Mouse (Mus musculus) adrenal gland, adult (tissue): Measurements from ENCODE around the gene Nfs1.

Experiments used
- DNase-seq, 2 experiments: peaks; one replicate each; pipeline ENCODE4 v3.0.0; 2022 to 2023; ENCODE audit warnings: low spot score in 1 of 2; ENCODE audit not compliant: inconsistent age in 2 of 2

Nfs1 gene

DNA sequence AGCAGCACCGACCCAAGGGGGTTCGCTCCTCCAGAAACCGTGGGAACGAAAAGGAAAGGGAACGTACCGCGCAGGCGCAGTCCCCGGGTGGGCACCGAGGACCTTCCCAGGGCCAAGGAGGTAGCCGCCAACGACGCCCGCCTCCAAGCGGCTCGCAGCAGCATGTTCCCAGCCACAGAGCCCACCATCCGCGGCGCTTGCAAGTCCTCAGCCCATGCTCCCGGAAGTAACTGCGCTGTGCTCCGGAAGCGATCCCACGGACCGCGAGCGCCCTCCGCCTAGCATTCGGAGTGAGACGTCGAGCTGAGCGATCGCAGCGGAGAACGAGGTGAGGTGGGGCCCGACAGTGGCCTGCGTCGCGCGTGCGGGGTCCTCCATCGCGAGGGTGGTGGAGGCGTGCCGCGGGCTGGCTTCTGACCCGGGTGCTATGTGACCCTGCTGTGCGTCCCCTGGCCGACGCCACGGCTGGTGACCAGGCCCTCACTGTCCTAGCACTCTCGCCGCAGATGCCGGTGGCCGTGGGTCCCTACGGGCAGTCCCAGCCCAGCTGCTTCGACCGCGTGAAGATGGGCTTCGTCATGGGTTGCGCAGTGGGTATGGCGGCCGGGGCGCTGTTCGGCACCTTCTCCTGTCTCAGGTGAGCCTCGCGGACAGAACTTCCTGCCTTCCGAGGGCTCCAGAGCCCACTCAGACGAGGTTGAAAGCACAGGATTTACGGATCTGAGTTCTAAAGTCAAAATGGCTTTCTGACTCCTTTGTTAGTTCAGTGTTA, at the start of gene Nfs1, which contains the start of gene Romo1:
Gene Nfs1 (minus strand): TSS at position 234 of the 772 bp plus-strand sequence.
Gene Romo1 (plus strand): TSS at position 87 of the 772 bp plus-strand sequence.
- peak; percentile 93 to 97 for DNase-seq

DNA sequence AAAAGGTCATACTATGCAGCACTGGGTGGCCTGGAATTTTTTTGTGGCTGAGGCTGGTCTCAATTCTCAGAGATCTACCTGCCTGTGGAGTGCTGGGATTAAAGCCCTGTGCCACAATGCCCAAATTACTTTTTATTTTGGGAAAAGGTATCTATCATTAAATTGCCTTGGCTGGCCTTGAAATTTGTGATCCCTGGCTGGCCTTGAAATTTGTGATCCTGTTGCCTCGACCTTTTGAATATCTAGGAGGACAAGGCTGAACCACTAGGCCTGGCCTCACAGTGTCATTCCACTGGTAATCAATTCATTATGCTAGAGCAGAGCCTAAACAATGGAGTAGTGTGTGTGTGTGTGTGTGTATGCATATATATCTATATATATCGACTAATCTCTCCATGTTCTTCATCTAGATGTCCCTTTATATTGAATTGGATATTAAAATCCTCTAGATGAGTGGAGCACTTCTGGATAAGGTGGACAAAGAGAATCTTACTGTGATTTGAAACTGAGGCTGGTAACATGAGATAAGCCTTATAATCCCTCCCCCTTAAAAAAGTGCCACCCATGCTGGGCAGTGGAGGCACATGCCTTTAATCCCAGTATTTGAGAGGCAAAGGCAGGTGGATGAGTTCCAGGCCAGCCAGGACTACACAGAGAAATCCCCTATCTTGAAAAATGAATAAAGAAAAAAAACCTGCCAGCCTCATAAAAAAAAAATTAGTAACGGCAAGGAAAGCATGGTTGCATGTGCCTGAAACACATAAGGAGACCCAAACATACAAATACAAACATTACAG, 49.3 kb upstream of the Nfs1 start:
- DNase-seq, result peak; percentile 46 to 74

DNA sequence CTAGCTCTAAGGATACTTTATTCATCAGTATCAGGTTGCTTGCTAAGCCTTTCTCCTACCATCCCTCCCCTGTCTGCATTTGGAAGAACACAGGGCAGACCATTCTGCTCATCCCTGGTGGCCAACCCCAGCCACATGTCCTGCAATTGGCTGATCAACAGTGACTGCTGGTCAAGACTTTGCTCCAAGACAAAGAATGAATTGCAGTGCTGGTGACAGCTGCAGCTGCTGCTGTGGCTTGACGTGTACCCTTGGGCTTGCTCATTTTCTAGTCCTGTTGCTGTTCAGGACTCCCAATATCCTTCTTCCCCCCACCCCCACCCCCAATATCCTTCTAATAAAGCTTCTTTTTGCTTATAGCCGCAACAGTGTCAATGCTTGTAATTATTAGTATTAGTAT, 48.1 kb upstream of the Nfs1 start:
- DNase-seq, result no peak

DNA sequence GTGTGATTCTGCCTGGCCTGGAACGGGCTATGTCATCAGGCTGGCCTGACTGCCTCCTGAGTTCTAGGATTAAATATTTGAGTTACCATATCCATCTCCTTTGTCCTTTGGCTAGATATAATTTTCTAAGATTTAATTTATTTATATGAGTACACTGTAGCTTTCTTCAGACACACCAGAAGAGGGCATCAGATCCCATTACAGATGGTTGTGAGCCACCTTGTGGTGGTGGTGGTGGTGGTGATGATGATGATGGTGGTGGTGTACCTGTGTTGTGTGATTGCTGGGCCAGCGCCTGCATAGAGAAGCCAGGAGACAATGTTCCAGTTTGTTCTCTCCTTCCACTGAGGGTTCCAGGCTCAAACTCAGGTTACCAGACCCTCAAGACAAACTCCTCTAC, 47.6 kb upstream of the Nfs1 start:
- no peak for DNase-seq

DNA sequence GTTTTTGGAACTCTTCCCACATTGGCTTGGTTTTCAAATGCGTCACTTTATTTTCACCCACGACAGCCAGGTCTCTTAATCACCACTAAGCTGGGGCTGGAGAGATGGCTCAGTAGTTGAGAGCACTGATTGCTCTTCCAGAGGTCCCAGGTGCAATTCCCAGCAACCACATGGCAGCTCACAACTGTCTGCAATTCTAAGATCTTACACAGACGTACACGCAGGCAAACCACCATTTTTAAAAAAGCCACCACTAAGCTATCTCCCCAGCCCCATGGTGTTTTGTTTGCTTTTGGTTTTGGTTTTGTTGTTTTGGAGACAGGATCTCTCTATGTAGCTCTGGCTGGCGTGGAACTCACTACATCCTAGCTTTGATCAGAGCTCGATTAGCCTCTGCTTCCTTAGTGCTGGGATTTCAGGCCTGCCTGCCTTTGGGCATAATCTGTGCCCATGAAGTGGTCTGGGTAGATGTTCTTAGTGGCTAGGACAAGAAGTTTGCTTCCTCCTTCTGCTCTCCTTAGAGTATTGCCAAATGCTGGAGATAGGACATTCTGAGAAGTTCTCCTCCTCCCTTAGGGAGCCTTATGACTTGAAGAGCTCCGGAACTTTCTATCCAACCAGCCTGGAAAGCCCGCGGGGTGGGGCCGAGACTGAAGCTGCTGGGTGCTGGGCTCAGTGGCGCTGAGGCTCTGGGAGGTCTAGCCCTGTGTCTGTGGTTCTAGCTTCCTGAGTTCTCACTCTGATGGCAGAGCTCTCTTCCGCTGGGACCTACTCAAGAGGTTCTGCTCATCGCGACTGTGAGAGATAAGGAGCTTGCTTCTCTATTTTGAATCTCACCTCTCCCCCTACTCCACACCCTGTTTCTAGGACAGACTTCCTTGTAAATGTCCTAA, 46.3 kb upstream of the Nfs1 start:
- DNase-seq, result peak; percentile 30 to 63

DNA sequence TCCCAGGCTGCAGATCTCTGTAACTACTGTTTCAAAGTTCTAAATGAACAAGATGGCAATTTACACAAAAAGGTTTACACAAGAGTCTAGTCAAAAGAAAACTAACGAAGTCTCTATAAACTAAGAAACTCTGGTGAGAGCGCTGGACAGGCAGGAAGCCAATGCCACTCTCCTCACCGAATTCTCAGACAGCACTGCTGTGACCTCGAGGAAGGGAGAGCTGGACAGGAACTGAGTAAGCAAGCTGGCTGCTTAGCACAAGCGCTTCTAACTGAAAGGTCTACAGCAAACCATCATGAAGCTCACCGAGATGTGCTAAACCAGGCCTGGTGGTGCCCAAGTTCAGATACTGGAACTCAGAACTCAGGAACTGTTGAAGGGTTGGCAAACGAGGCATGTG, 45.3 kb upstream of the Nfs1 start:
- peak; percentile 65 to 85 for DNase-seq

DNA sequence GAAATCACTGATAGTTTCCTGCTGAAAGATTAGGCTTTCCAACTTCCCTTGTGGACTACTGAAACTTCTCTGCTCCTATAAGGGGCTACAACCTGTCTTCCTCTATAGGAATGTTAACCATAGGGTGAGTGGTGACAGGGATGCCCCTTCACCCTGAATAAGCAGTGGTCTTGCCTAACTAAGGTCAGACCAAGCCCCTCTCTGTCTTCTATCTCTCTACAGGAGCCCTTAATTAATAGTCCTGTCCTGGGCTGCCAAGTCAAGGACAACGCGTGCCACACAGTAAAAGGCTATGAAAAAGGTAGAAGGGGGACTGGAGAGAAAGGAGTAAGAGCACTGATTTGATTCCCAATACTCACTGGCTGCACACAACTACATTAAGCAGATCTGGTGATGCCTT, 37.6 kb upstream of the Nfs1 start:
- peak; percentile 31 to 66 for DNase-seq

DNA sequence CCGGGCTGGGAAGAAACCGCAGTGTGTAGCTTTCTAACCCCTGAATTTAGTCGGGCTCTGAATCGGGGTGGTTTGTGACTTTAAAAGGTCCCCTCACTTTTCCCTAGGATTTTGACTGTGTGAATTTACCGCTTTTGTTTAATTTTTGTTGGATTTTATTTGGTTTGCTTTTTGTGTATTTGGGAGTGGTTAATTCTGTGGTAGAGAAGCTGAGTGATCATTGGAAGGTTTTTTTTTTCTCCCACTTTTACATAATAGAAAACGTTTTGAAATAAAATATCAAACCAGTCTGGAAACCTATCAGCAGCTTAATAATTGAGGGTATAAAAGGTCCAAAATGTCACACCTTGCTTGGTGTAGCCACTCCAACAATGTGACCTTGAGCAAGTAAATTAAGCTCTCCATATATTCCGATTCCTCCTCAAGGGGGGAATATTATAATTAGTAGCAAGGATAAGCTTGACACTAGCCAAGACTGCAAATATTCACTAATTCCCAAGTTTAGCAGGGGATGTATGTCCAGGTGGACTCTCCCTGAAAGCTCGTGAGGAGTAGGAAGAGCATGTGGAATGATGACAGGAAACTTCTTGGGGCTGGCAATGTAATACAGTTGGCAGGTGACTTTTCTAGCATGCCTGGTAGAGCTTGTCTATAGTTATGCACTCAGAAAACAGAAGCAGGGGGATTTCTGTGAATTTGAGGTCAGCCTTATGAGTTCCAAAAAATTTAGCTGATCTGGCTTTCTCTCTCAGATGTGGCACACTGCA, 37.0 kb upstream of the Nfs1 start:
- peak in 1 of 2 experiments; percentile 72 for DNase-seq

DNA sequence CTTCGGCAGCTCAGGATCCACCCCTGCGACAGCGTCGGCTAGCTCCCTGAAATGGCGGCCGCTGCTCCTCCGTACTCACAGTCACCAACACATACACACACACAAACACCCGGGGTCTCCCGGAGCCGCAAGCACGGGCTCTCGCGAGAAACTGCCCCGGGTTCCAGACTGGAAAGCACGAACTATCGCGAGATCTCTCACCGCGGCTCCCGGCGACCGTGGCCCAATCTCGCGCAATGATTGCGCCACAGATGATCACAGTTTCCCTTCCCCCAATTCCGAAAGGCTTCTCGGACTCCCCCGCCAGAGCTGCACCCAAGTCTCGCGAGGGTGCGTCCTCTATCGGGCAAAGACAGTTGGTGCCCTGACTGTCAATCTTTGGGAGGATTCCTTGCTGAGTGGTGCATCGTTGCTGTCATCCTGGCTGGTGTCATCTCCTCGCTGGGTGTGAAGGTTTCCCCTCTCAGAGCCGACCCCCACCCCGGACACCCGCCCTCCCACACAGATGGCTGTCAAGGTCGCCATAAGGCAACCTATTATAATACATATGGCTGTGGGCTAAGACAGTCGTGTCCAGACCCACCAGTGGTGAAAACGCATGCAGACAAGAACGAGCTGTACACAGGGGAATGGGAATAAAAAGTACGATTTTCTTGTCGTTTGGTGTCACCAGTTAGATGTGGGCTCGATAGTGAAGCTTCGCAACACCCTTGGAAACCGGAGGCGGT, 36.3 kb upstream of the Nfs1 start, which contains the start of gene Rbm39:
Gene Rbm39 (minus strand): TSS at position 145 of the 728 bp plus-strand sequence.
- DNase-seq, result peak; percentile 100

DNA sequence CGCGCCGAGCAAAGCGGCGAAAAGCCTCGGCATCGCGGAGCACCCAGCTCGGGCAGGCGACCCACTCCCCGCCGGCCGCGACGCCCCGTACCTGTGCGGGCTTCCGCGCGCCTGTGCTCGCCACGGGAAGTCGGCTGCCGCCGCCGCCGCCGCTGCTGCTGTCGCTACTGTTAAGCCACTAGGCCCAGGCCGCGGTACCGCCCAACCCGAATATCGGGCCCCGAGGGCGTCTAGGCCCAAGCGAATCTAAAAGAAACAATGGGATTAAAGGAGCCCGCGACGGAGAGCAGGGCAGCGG, 35.8 kb upstream of the Nfs1 start:
- no peak for DNase-seq

DNA sequence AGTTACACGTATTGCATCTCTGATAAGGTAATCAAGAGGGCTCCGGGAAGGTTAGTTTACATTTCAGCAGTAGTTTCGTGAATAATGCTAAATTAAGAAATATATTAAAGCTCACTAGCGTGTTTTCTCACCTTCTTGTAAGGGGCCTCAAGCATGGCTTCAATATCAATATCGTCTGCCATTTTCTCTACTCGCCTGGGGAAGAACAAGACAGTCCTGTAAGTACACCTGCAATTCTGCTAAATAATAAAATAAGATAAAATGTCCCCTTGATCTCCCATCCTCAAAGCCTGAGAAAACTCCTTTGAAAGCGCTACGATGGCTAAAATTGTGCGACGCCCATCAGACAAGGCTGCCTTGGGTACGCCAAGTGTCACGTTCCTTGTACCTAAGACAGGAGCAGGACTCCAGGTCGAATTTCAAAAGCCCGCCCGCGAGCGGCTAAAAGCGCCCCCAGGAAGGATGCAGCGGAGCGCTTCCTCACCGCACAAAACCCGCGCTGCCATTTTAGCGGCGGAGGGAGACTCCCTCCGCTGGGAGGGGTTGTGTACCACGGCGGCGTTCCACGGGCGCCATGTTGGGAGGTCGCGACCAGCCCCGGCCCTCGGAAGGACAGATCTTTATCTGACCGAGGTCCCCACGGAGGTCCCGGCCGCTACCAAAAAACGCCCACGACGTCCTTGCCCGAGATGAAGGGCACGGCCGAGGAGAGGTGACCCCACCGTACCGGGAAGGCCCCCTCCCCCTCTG, 35.2 kb upstream of the Nfs1 start:
- peak; percentile 82 to 94 for DNase-seq

DNA sequence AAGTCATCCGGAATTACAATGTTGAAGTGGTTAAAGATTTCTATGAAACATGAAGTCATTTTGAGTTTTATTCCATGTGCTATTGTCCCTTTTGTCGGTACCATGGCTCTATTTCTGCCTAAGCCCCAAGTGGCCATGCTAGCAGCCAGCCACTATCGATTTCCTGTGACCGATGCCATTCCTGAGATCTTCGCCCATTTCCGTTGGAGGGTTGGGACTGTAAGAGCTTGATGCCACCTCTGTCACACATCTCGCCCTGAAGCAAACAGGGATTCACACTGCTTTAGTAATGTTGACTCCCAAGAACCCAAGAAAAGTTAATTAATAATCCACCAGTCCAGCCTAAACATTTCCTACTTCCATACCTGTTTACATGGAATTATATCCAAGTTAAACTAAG, 33.7 kb upstream of the Nfs1 start:
- peak in 1 of 2 experiments; percentile 65 for DNase-seq

DNA sequence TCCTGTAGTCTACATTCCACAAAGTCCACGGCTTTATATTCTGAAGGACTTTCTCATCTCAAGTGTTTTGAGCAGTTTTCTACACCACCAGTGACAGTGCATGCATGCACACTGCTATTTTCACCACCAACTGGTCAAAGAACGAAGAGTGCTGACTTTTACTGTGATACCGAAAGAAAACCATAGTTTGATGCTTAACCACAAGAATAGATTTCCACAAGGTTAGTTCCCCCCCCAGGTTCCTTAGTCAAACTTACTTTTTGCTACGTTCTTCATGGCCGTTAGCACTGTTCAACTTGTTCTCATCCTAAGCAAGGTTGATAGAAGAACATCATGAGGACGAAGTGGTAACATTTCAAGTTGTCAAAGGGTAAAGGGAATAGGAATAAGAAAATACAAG, 33.1 kb upstream of the Nfs1 start:
- no peak for DNase-seq

DNA sequence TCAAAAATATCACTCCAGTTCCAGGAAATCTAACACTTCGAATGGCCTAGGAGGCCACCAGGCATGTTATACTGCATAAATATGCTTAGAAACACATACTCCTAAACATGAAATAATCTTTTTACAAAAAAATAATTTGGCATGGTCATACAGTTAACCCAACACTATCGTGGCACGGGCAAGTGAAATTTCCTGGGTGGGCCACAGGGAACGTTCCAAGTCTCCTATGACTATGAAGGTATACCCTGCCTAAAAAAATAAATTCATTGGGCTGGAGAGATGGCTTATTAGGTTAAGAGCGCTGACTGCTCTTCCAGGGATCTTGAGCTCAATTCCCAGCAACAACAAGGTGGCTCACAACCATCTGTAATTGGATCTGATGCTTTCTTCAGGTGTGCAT, 22.6 kb upstream of the Nfs1 start:
- no peak for DNase-seq

DNA sequence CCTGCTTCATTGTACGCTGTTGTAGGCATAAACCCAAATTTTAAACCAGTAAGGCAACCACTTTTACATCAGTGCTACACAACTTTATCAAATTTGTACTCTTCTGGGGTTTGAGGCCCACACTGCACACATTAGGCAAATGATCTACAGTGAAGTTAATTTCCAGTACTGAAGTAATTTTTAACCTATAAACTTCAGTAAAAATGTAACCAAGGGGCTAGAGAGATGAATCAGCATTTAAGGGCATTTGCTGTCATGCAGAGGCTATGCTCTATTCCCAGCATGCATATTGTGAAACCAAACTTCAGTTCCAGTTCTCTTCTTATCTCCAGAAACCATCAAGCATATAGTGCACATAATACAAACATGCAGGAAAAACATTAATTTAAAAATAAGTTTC, 21.5 kb upstream of the Nfs1 start:
- no peak for DNase-seq

DNA sequence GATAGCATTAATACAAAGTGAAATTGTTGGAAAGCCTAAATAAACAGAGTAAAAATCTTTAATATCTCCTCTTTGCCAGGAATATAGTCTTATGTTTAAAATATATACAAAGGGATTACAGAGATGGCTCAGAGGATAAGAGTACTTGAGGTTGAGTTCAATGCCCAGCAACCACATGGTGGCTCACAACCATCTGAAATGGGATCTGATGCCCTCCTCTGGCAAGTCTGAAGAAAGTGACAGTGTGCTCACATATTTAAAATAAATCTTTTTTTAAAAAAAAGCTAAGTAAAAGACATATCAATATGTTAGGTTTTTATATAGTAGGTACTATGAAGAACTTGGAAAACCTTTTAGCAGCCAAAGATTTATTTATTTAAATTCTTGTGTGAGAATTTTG, 7.6 kb upstream of the Nfs1 start:
- DNase-seq, result no peak

DNA sequence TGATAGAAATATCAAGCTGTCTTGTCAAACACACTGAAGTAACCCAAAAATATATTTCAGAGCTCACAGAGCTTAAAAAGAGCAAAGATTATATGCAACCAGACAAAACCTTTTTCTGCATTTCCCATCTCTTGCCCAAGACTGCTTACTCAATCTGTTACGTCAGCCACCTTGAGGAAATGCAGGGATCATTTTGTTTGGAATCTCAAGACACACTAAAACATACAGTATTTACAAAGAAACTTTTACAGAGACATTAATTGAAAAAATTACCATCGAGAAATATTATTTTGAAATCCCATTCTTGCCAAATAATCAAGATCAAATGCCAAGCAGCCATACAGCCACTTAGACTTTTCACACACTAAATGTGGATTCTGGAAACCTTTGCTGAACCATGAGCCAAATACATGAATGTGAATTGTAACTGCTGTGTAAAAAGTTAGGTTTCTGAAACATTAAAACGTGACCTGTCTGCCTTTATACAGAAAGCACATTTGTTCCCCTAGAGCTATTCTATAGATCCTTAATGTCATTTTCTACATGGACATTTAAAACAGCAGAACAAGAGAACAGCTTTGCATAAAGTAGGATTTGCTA, 3.4 kb upstream of the Nfs1 start:
- peak in 1 of 2 experiments; percentile 60 for DNase-seq

DNA sequence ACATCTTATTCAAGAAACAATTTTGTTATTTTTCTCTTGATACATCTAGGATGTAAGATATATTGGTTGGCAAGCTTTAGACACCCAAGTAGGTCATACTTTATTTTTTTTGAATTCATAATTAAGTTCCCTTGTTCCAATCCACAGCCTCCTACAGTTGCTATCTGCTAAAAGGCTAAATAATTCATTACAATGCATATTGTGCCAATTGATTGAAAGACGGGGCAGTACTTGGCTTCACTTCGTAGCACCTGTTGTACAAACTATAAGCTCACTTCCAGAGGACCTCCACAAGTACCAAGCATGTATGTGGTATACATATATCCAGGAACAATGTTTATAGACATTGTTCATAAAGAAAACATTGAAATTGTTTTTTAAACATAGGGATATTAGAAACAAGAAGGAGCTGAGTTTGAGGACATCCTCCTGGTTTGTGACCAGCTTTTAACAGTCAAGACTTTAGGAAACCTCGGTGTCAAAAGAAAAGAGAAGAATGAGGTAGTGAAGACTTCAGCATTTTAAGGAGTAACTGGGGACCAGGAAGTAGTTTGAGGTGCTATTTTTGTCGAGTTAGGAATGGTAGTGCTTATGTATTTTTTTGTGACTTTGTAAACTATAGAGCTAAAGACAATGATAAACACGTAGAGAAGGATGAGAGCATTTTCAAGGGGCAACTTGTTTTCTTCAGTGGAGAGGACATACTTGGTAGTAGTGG, 2.4 kb upstream of the Nfs1 start:
- no peak for DNase-seq
